Mouse (Mus musculus) cerebellum, postnatal 25 days (tissue): Measurements from ENCODE around the gene Stk11ip.

ENCODE experiments used
- DNase-seq, 2 experiments: peaks; one replicate each; pipeline ENCODE4 v3.0.0; 2021; ENCODE audit warnings: mixed read lengths in 2 of 2

The Stk11ip gene

DNA sequence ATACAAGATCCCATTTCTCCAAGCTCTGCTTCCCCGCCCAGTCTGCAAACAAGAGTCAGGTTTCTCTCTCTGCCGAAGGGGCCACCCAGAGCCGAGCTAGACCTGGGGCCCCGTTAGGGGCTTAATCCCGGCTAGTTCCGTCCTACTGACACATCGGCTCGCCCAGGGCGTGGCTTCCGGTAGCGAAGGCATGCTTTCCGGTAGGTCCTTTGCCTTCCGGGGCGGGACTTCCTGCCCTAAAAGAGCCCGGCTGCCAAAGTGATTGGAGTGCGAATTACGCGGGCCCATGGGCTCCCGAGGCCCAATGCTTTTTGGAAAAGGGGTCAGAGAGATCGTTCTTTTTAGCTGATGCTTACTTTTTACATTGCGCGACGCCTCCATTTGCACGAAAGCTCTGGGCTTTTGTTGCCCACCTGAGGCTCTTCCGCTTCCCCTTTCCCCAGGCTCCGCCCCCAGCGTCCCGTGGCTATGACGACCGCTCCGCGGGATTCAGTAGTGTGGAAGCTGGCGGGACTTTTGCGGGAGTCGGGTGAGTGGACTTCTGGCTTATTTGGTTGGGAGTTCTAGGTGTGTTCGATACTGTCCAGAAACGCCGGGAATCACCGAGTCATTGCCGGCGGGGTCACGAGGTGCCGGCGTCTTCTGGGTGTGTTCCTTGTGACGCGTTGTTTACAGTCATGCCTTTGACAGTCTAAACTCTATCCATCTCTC lies at the start of gene Stk11ip:
Gene Stk11ip (plus strand): TSS at position 209 of the 711 bp plus-strand sequence.
- DNase-seq, result peak; percentile 93

- DNase-seq, result no peak
Observed at GRCm38 (mm10) chr1:75476441-75476840, 44.9 kb upstream of the Stk11ip start.

GRCm38 (mm10) chr1:75477264-75477965 lies 43.9 kb upstream of the Stk11ip start:
- peak; percentile 97 for DNase-seq

GRCm38 (mm10) chr1:75477966-75478290 lies 43.4 kb upstream of the Stk11ip start:
- no peak for DNase-seq

DNA sequence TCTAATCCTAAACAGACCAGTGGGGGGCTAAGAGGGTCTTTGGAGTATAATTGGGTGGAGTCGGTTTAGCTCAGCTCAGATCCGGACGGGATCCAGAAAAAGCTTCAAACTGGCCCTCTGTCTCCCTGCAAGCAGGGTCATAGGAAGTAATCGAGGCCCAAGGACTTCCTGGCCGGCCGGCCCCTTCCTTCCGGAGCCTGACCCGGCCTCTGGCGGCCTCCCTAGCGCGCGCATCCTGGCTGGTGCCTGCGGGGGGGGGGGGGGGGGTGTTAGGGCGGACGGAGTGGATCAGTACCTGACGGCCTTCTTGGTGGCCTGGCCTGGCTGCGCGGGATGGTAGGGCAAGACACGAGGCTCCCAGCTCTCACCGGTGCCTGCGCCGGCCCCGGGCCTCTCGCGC lies 42.8 kb upstream of the Stk11ip start:
- DNase-seq, result no peak

DNA sequence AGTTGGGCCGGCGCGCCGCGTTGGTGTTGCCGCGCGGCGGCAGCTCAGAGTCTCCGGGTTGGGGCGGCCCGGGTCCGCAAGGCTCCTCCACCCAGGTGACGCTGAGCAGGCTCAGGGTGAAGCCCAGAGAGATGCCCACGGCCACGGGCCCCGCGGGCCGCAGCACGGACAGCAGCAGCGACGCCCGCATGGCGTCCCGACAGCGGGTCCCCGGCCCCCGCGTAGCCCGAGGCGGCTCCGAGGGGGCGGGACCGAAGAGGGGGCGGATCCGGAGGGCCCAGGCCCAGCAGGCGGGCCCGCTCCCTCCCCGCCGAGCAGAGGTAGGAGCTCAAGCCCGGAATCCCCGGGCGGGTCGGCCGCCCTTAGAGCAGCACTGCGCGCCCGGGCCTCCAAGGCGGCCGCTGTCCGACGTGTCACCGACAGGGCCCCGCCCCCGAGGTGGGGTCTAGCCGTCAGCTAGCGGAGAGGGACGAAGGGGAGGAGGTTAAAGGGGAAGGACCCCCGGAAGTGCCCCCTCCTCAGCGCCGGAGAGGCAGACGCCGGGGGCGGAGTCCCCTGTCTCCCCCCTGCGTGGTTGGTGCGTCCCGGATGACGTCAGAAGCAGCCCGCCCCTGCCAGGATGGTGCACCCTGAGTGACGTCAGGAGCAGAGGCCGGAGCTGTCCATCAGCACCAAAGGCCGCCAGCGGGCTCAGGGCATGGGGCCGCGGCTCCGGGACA lies 42.3 kb upstream of the Stk11ip start, which contains the start of the genes Chpf and Tmem198:
Gene Chpf (minus strand): TSS at position 392 of the 719 bp plus-strand sequence.
Gene Tmem198 (plus strand): TSS at position 617 of the 719 bp plus-strand sequence.
- DNase-seq, result peak; percentile 98

DNA sequence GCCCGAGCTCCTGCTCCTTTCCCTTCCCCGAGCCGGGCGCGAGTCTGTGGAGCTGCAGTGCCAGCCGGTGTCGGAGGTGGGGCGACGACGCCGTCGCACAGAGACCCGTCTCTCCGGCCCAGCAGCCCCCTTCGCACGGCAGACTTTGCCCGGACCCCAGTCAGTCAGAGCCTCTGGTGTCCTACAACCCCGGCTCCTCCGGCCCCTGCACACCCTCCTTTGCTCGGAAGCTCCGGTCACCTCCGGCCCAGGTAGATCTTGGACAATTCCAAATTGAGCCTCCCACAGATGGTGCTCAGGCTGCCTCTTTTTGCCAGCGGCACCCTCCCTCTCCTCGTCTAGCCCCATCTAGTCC lies 41.7 kb upstream of the Stk11ip start:
- no peak for DNase-seq

DNA sequence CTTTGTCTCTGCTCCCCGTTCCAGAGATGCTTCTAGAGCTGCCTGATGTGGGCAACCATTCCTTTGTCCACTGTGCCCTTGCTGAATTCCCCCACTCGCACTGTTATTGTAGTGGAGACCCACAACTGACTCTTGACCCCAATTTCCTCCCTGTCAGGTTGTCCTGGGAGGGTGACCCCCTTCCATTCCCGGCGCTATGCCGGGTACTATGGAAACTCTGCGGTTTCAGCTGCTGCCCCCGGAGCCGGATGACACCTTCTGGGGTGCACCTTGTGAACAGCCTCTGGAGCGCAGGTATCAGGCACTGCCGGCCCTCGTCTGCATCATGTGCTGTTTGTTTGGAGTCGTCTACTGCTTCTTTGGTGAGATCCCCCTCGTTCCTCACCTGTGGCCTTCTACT lies 41.3 kb upstream of the Stk11ip start:
- DNase-seq, result peak; percentile 48 to 56

DNA sequence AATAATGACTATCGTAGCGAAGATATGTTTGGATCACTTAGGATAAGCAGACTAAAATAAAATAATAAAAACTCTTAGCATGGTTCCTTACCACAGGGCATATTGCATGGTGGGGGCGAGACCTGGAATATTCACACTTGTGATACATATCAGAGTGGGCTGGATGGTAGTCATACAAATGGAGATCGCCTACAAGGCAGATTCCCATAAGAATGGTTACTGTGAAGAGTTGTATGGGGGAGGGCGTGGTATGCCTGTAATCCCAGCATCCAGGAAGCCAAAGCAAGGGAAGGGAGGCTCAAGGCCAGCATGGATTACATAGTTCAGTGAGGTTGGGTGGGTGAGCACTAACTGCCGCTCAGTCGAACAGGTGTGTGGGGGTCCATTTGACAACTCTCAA lies 40.6 kb upstream of the Stk11ip start:
- DNase-seq, result no peak

- DNase-seq, result no peak
Observed at GRCm38 (mm10) chr1:75486561-75486960, 34.8 kb upstream of the Stk11ip start.

DNA sequence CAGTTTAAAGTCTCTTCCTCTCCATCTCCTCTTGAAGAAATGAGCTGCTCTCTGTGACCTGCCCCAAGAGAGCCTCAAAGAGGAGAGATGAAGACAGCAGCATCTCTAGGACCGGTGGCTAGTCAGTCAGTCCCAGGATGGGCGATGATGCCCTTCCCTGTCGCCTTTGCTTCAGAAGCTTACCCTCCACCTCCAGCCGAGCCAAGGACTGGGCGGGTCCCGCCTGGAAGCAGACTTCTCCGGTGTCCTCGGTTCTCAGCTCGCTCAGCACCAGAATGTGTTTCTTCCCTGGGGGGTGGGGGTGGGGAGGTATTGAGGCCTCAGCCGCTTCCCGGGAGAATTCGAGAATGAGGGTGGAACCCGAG lies 34.3 kb upstream of the Stk11ip start:
- peak; percentile 45 to 48 for DNase-seq

DNA sequence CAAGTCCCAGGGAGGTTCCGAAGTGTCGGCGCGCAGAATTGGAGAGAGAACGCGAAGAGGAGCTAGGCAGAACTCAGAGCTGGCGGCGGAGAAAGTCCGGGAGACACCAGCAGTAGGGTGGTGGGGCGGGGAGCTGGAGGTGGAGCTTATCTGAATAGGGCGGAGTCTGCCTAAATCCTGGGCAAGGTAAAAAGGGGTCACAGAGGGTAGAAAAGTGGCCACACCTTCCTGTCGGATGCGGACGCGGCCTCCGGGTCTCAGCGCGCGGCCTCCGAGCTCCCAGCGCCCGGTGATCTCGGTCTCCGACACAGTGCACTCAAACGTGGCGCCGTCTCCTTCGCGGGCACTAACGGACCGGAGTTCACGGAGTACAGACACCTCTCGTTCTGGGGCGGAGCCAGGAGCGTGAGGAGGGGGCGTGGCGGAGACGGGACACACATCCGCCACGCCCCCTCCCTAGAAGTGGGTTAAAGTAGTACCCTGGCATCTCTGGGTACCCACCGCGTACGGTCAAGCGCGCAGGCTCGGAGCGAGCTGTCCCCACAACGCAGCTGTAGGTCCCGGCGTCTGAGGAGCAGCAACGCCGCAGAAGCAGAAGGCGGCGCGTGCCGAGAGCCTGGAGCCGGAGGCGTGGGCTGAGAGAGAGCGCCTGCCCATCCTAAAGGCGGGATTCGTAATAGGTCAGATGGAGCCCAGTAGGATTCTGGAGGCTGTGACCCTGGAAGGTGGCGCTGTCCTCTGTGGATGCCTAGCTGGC lies 33.7 kb upstream of the Stk11ip start:
- peak; percentile 82 to 88 for DNase-seq

- DNase-seq, result peak in 1 of 2 experiments; percentile 11
Observed at GRCm38 (mm10) chr1:75490785-75491551, 30.4 kb upstream of the Stk11ip start.

DNA sequence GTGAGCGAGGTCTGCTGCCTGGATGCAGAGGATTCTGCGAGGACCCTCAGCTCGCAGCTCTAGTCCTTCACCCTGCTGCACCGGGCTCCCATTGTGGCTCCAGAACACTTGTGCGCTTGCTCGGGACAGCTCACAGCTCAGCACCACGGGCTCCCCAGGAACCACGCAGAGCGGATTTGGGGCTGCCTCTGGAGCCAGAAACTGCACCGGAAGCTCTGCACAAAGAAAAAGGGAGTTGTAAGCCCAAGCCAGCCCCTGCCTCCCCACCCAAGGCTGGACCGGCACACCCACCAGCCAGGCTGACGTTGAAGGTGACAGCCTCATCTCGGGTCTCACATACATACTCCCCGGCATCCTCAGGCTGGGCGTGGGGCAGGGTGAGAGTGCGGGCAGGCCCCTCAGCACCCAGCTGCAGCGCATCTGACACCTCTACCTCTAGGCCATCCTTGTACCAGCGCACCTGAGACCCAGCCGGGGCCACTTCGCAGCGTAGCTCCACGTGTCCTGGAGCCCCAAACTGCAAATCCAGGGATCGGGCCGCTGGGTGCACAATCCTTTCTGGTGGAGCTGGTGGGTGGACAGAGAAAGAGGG lies 28.7 kb upstream of the Stk11ip start:
- DNase-seq, result no peak

- peak; percentile 62 to 75 for DNase-seq
Observed at GRCm38 (mm10) chr1:75494878-75495548, 26.3 kb upstream of the Stk11ip start.

DNA sequence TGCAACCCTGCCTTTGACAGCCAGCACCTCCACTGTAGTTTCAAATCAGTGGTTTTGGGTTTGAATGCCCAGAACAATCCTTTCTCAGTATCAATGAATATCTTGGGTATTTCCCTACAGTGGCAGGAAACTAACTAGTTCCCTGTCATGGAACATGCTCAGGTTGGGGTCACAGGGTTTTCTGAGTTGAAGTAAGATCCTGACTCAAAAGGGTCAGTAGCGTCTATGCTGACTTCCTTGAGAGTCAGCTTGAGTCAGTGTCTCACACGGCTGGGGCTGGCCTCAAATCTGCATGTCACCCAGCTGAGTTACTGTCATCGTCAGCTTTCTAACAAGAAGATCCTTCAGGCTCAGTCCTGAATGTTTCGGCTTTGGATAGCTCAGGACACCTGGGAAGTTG lies 22.4 kb upstream of the Stk11ip start:
- no peak for DNase-seq

GRCm38 (mm10) chr1:75499441-75499840 lies 21.9 kb upstream of the Stk11ip start:
- DNase-seq, result no peak

- no peak for DNase-seq
Observed at GRCm38 (mm10) chr1:75501905-75502304, 19.4 kb upstream of the Stk11ip start.

GRCm38 (mm10) chr1:75502945-75503650 lies 18.2 kb upstream of the Stk11ip start:
- no peak for DNase-seq

DNA sequence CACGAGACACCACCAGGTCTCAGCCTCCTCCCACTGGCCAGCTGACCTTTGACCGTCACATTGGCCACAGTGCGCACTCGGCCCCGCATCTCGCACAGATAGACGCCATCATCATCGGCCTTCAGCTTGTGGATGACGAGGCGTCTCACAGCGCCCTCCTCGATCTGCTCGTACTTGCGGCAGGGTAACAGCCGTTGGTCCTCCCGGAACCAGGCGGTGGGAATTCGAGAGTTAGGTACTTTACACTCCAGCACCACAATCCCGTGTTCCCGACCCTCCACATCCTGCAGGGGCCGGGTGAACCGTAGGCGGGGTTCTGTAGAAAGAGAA lies 17.7 kb upstream of the Stk11ip start:
- DNase-seq, result no peak
